Mouse (Mus musculus) left cerebral cortex, adult 2 months (tissue): Measurements from ENCODE around the gene Itgb1bp1. TPM values are rescaled to one million over a fixed set of nuclear protein-coding genes. Genes with fewer than 3 reads are reported as not detected.

ENCODE experiments used
- DNase-seq, 2 experiments: peaks; one replicate each; pipeline ENCODE4 v3.0.0; 2021 to 2022; ENCODE audit warnings: low spot score in 2 of 2, mixed read lengths in 1 of 2; ENCODE audit errors: extremely low spot score in 1 of 2
- H3K27ac ChIP-seq: fragments of 200-600 bp; 2 replicates; pipeline ENCODE4 v1.8.1; 2022
- H3K4me3 ChIP-seq: fragments of 200-600 bp; 2 replicates; pipeline ENCODE4 v1.8.1; 2022
- CTCF ChIP-seq: fragments of 200-600 bp; IDR thresholded peaks from 2 replicates; pipeline ENCODE4 v1.8.1; 2022; ENCODE audit warnings: antibody characterized with exemption, mild to moderate bottlenecking, moderate library complexity
- intact Hi-C: fragments of 180-260 bp; cut with DNase I; formaldehyde crosslinking; loops from one replicate; pipeline ENCODE4 v1.15.1; 2025
- total RNA-seq, 2 experiments: library from RNA; stranded (reverse); gene quantifications; 2 replicates each; pipeline ENCODE4 v1.2.3; 2021

Itgb1bp1 gene
- total RNA-seq, 2 experiments from 2014 or later, result 33.4 to 34.3 TPM

- Histone ChIP-seq H3K27ac (no peak overlapping the region), H3K4me3 (no peak overlapping the region)
- intact Hi-C loops, result no loop called here
- DNase-seq, result no peak
- TF ChIP-seq CTCF, result no peak
These were observed 35.1 kb upstream of the Itgb1bp1 start for GRCm38 (mm10) chr12:21321170-21321569.

DNA sequence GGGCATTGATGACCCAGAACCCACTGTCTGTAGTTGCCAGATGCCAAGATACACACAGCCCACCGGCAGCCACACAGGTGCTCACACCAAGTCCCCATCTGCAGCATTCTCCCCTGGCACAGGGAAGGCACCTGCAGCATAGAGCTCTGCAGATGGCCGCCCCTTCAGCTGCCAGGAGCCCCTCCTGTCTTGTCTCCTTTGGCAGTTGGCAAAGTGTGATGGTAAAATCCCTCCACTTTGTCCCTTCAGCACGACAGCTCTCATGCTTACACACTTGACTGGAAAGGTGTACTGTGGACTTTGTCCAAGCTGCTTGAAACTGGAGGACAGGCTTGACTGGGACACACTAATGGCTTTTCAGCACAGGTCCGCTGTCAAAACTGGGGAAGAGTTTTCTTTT, 34.2 kb upstream of the Itgb1bp1 start:
- no peak overlapping the region for H3K4me3 ChIP-seq
- no peak for DNase-seq
- no peak for TF ChIP-seq CTCF
- no peak overlapping the region for H3K27ac ChIP-seq
- intact Hi-C loops, result no loop called here

DNA sequence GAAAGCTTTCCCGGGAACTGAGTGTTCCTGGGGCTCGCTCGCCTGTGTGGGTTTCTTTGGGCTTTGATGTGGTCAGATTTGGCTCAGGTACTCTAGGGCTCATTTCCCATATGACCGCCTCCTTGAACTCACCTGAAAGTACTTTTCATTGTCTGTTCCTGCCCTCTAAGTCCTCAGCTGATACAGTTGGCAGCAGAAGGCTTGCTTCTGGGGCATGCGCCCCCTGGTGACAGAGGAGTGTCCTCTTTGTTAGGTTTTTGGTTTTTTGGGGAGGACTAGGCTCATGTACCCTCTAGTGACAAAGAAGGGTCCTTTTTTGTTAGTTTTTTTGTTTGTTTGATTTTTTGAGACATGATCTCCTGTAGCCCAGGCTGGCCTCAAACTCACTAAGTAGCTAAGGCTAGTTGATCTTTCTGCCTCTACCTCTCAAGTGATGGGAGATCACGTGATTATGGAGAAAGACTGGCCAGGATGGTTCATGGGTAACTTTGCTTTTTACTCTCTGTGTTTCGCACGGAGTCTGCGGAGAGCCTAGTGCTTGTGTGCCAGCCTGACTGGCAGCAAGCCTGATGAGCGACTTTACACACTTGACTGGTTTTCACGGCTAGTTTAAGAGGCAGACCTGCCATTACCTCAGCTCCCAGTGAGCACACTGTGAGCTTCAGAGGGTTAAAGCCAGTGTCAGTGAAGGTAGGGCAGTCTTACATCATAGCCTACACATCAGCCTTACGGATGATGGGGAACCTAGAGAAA, 32.2 kb upstream of the Itgb1bp1 start:
- H3K27ac ChIP-seq, result no peak overlapping the region
- intact Hi-C loops, result loop anchor here (5.0 to 10.0 kb wide), 2 partner anchors 54 to 394 kb away; partner anchors contain the start of gene Adam17
- no peak overlapping the region for H3K4me3 ChIP-seq
- TF ChIP-seq CTCF, result peak; percentile 86
- peak; percentile 54 to 62 for DNase-seq

GRCm38 (mm10) chr12:21316869-21317265, 30.8 kb upstream of the Itgb1bp1 start:
- intact Hi-C loops, result loop anchor here (1.0 to 10.0 kb wide), 3 partner anchors 31 to 392 kb away; partner anchors contain the start of genes Adam17 and Itgb1bp1
- H3K27ac ChIP-seq, result no peak overlapping the region

DNA sequence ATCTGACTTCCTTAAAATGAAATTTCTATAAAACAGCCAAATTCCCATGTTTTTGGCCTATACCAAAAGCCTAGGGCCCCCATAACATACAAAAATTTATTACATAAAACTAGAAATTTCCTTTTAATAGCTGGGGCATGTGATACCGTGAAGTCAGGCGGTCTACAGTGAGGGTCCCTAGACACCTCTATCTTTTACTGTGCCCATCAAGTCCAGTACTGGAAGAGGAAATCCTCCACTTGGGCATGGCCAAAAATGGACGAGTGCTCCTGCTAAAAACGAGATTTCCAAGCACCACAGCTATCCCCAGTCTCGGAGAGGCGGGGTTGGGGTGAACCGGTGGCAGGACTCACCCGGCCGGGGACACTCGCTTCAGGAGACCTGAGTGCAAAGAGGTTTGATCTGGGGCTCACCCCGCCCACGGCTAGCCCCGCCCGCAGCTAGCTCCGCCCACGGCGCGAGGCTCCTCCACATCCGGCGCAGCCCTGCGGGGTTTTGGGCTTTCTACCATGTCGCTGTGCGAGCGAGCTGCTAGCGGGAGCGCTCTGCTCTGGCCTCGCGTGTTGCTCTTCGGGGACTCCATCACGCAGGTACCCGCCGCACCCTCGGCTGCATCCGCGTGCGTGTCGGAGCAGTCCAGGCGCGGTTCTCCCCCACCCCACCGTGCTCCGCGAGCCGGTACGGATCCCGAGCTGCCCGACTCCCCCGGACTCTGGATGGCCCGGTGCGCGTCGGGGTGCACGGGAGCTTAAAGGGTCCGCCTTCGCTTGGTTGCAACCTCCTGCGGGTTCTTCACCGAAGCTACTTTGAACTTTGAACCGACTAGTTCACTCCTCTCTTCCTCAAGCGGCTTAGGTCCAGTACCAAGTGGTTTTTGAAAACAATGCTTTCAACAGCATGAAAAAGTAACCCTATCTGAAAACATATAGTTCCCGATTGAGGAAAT, 30.1 kb upstream of the Itgb1bp1 start, which contains the start of gene Iah1:
TSS of gene Iah1 (plus strand) at position 467 of the 946 bp plus-strand sequence.
- intact Hi-C loops, result loop anchor here (1.0 to 10.0 kb wide), 3 partner anchors 30 to 391 kb away; partner anchors contain the start of genes Adam17 and Itgb1bp1
- Histone ChIP-seq H3K27ac (peak within 1 kb of the TSS; percentile 82), H3K4me3 (peak within 1 kb of the TSS; percentile 70)
- TF ChIP-seq CTCF, result no peak
- DNase-seq, result peak; percentile 80

More at GRCm38 (mm10) chr12:21316869-21317265, 30.8 kb upstream of the Itgb1bp1 start:
- DNase-seq, result no peak
- H3K4me3 ChIP-seq, result peak overlapping the region; percentile 70
- TF ChIP-seq CTCF, result no peak

- intact Hi-C loops, result loop anchor here (10.0 kb wide), 1 partner anchor 387 kb away; no protein-coding TSS in a partner anchor
- no peak overlapping the region for H3K4me3 ChIP-seq
- no peak for DNase-seq
- no peak overlapping the region for H3K27ac ChIP-seq
- TF ChIP-seq CTCF, result no peak
These were observed 26.1 kb upstream of the Itgb1bp1 start for GRCm38 (mm10) chr12:21312201-21312600.

DNA sequence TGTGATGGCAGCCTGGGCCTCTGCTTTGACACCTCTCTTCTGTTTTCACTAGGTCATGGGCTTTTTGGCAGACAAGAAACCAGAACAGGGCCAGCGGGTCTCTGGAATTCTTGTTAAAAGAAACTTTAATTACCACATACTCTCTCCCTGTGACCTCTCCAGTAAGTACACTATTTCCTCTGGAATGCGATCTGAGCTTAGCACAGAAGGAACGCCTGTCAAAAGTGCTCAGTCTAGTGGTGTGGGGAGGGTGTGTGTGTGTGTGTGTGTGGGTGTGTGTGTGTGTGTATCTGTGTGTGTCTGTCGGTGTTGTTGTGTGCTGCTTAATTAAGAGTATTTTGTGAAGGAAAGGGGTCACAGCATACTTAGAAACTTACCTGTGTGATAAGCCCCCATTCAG, 20.6 kb upstream of the Itgb1bp1 start:
- Histone ChIP-seq H3K27ac (no peak overlapping the region), H3K4me3 (no peak overlapping the region)
- TF ChIP-seq CTCF, result no peak
- no peak for DNase-seq
- intact Hi-C loops, result no loop called here

GRCm38 (mm10) chr12:21305741-21306140, 19.7 kb upstream of the Itgb1bp1 start:
- DNase-seq, result no peak
- intact Hi-C loops, result no loop called here
- Histone ChIP-seq H3K27ac (no peak overlapping the region), H3K4me3 (no peak overlapping the region)
- TF ChIP-seq CTCF, result no peak

DNA sequence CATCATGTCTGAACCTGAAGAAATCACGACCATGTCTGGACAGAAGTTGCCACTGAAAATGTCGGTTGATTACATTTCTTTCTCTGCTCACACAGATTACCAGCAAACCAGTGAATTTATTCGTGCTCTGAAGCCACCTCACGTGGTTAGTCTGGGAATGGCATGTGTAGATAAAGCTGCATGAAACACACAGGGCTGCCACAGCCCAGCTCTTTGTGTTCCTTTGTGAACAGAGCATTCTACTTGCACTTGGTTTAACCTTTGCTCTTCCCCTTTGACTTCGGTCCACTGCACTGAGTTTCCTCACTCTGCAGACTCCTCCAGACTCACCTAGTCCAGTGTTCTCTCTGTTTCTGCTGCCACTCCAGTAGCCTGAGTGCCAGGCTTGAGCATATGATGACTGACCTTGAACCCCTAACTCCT, 16.3 kb upstream of the Itgb1bp1 start:
- TF ChIP-seq CTCF, result no peak
- H3K27ac ChIP-seq, result no peak overlapping the region
- intact Hi-C loops, result no loop called here
- H3K4me3 ChIP-seq, result no peak overlapping the region
- no peak for DNase-seq

GRCm38 (mm10) chr12:21301932-21302331, 15.8 kb upstream of the Itgb1bp1 start:
- Histone ChIP-seq H3K27ac (no peak overlapping the region), H3K4me3 (no peak overlapping the region)
- TF ChIP-seq CTCF, result no peak
- intact Hi-C loops, result no loop called here
- no peak for DNase-seq

- intact Hi-C loops, result no loop called here
- H3K4me3 ChIP-seq, result no peak overlapping the region
- H3K27ac ChIP-seq, result no peak overlapping the region
- no peak for DNase-seq
- no peak for TF ChIP-seq CTCF
These were observed 15.2 kb upstream of the Itgb1bp1 start for GRCm38 (mm10) chr12:21301324-21301723.

GRCm38 (mm10) chr12:21298856-21299255, 12.8 kb upstream of the Itgb1bp1 start:
- no peak overlapping the region for H3K4me3 ChIP-seq
- no peak for TF ChIP-seq CTCF
- no peak overlapping the region for H3K27ac ChIP-seq
- DNase-seq, result no peak
- intact Hi-C loops, result no loop called here
